Mouse (Mus musculus) left cerebral cortex, adult 18-20 months (tissue): ENCODE results near the gene Enthd1. TPM values are rescaled to one million over a fixed set of nuclear protein-coding genes. Genes with fewer than 3 reads are reported as not detected.
"Not testable (repeated sequence)": the region's sequence is repeated elsewhere in the genome, so short reads cannot be mapped to it uniquely, and the experiment has no call there.

Experiments used
- DNase-seq, 2 experiments: peaks; one replicate each; pipeline ENCODE4 v3.0.0; 2021 to 2022; ENCODE audit warnings: low spot score in 2 of 2, mixed read lengths in 1 of 2
- long read RNA-seq, 2 experiments: library from polyadenylated mRNA; stranded (forward); transcript quantifications; one replicate each; pipeline ENCODE4 v2.0.0; 2021
- total RNA-seq, 2 experiments: library from RNA; stranded (reverse); gene quantifications; 2 replicates each; pipeline ENCODE4 v1.2.3; 2021

Gene Enthd1
- not detected for total RNA-seq
- long read RNA-seq, experiment 1 = 0 reads
- long read RNA-seq, experiment 2 = 0 reads

DNA sequence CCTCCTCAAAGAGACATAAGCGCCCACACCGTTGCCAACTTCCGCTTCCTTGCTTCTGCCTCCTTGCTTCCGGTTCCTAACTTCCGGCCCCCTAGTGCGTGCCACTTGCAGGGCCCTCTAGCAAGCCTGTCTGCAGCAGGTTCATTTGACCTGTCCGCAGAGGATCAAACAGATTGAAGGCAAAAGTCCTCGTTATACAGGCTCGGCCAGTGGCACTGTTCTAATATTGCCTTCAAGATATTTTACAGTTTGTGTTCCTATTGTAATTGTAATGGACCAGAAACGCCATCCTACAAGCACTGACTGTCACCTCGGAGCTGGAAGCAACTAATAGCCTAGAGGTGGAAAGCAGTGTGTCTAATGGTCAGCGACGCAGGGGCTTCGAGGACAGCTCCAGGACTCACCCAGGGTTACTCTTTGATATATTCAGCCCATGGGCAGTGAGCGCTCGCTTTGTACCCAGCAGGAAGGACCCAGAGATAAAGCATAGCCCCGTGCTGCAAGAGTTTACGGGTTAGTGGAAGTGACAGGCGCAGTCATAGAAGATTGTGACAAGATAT lies at the start of gene Enthd1:
Gene Enthd1 (minus strand): TSS at position 51 of the 560 bp plus-strand sequence.
- DNase-seq = no peak

DNA sequence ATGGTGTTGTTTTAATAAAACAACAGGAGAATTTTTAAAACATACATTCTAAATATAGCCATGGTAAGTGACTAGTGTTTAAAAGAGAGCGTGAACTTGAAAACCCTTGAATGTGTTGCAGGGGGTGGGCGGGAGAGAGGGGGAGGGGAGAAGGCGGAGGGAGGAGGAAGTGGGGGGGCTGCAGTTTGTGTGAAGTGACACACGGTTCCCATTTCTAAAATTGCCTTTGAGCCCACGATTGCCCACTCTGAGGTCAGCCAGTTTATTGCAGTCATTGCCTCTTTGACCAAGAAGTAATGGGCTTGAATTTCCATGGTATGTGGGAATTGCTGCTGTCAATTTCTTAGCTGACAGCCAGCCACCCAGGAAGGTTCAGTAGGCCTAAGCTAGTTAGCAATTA lies 48.9 kb upstream of the Enthd1 start:
- DNase-seq = no peak

DNA sequence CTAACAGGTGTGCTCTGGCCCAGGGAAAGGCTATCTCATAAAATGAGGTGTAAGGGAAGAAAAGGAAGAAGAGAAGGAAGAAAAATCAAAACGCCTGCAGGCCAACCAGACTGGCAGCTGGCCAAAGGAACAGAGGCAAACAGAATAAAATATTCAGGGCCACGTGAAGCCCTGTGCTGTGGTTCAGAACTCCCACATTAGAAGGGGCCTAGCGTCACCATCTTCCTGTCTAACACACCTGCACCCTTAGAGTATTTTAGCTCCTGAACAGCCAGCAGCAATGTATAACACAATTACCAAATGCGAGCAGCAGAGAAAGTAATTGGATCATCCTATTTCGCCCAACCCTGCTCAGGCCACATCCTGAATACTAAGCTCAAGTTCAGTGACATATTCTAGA lies 46.5 kb upstream of the Enthd1 start:
- no peak for DNase-seq

GRCm38 (mm10) chr15:80610335-80610734 lies 45.4 kb upstream of the Enthd1 start:
- DNase-seq = no peak

DNA sequence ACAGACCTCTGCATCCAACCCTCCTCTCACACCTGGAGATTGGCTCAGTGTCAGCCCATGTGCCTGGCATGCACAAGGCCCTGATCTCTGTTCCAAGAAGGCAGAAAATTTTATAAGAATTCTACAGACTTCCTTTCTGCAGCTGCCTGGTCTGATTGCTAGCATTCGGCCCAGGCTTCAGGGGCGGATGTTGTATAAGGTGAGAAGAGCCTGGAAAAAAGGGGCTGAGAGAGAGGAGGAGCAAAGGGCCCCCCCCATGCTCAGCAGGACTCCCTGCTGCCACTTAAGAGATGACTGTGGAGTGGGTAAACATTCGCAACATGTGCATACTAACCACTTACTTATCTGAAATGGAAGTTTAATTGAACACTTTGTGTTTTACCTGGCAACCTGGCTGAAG lies 43.0 kb upstream of the Enthd1 start:
- no peak for DNase-seq

DNA sequence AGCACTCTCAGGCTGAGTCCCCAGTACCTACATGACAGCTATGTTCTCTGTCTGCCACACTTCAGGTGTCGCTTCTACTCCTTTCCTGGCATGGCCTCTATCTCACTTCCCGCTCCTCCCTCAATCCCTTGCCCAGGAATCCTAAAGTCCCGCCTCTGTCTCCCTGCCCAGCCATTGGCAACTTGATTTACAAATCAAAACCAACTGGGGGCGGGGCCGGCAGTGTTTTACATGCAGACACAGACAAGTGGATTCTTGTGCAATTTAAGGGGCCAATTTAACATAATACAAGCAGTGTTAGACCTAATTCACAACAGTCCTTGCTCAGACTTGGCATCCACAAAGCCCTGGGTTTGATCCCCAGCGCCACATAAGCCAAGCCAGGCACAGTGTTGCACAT lies 39.1 kb upstream of the Enthd1 start:
- no peak for DNase-seq

DNA sequence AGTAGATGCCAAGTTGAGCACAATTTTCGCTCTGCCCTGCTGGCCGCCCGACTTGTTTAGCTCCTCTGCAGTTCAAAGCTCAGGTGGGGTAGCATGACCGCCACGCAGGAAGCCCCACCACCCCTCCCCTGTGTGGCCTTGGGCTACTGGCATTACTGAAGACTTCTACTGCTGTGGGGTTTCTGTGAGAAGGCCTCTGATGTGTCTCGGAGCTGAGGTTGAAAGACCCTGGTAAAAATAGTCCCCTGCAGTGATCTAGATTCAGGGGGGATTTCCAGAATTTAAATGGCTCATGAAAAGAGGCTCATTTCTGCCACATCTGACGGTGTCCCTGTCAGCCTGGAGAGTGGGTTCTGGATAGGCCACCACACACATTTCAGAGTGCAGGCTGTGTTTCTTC lies 37.5 kb upstream of the Enthd1 start:
- DNase-seq = no peak

DNA sequence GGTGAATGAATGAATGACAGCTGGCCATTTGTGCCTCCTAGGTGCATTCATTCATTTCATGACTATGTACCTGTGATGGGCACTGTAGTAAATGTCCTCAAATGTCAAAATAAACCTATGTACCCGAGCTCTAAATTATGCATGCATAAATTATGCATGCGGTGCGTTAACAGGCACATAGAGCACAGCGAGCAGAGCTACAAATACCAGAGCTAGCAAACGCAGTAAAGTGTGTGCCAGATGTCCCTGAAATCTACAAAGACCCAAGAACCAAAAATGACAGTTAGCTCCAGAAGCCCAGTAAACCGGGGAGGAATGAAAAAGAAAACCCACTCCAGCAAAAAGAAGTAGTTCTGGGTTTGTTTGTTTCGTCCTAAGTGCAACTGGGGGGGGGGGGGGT lies 36.5 kb upstream of the Enthd1 start:
- no peak for DNase-seq

DNA sequence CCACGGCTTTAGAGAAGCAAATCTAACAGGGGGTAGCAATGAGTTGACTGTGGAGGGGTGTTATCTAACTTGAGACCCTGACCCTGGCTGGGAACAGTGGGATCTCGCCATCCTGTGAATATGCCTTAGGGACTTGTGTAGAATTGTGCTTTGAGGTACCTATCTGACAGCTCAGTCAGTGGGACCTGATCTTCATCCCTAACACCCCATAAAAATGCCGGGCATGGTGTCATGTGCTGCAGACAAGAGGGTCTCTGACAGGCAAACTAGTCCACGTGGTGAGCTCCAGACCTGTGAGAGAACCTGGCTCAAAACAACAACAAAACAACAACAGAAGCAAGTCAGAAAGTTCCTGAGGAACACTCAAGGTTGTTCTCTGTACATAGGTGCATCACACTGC lies 34.9 kb upstream of the Enthd1 start:
- no peak for DNase-seq

DNA sequence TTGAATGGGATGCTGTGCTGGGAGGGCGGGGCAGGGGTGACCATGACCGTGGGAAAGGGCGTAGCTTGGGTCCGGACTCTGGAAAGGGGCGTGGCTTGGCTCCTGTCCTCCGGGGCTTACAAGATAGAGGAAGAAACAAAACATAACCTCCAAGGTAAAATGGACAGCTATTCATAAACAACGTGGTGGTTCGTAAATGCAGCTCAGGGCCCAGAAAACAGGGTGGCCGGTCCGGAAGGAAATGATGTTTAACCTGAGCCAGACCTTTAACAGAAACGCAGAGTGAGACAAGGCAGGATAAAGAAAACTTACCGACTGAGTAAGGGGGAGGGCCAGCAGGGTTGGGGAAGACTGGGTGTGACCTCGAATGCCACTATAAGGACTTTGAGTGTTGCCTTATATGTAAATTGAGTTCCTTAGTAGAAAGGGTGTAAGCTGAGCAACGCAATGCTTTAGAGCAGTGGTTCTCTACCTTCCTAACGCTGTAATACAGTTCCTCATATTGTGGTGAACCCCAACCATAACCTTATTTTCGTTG lies 34.3 kb upstream of the Enthd1 start:
- no peak for DNase-seq

DNA sequence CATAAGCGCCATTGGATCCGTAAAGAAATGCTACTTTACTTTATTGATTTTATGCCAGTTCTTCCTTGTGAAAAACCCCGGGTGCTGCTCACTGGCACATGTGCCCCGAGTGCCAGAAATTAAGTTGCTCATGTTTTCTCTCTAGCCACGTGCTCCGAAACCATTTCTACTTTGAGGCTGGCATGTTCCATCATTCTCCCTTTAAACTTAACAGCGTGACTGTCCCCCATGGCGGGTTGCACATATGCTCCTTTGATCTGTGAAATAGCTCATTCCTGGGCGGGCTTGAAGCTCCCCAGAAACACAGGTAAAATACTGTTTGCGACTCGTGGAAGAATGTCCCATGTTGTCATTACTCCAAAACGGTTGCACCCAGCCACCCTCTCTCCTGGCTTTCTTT lies 33.8 kb upstream of the Enthd1 start:
- DNase-seq = no peak

DNA sequence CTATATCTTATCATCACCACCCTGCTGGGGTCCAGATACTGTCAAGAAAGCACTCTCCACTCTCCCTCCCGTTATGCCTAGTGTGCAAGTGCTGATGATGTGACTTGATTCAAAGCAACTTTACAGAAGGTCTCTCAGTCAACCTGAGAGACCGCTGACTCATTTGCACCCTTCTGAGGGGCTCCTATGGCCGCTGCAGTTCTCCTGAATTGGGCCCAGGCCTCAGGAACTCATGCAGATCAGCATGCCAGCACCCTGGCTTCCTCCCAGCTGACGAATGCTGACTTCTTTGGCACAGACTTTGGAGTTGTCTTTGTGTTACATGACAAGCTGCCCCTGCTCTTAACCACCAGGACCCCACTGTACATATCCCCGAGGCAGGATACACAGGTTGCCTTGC lies 28.9 kb upstream of the Enthd1 start:
- DNase-seq = no peak

DNA sequence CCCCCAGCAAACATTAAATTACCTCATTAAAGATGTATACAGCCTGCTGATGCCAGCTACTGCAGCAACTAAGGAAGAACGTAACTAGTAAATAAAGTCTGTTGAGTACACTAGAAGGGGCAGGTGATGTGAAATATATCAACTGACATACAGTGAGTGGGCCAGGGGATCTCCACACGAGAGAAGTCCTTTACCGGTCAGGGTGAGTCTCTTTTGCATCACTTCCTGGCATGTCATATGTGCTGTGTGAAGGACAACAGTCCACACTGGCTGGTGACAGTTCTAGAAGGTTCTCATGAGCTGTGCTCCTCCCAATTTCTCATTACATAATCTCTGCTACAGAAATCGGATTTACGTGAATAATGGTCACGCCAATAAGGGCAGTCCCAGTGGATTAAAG lies 27.8 kb upstream of the Enthd1 start:
- DNase-seq = no peak

- DNase-seq = no peak
These were observed 25.7 kb upstream of the Enthd1 start for GRCm38 (mm10) chr15:80590641-80591040.

DNA sequence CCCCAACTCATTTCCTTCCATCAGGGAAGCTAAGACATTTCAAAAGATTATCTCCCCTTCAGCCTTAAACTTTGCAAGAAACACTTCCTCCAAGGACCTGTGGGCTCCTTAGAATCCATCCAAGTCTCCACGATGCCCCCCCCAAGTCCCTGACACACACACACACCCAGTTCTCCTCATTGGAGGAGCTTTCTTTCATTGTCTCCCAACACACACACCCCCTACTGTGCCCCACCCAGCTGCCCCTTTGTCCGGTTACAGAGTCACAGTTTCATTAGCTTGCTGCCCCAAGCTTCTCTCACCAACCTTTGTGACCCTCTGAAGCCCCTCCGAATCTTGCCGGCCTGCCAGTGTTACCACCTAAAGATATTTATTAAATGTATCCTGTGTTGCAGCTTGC lies 21.3 kb upstream of the Enthd1 start:
- no peak for DNase-seq

- DNase-seq = no peak
These were observed 17.9 kb upstream of the Enthd1 start for GRCm38 (mm10) chr15:80582581-80583495.

DNA sequence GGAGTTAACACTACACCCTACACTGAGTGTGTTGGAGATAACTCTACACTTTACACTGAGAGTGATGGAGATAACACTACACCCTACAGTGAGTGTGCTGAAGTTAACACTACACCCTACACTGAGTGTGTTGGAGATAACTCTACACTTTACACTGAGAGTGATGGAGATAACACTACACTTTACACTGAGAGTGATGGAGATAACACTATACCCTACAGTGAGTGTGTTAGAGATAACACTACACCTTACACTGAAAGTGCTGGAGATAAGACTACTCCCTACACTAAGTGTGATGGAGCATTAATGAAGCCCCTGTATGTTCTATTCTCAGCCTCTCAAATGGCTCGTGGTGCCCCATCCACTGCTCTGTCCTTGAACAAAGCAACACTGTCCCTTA lies 15.6 kb upstream of the Enthd1 start:
- not testable (repeated sequence) for DNase-seq

DNA sequence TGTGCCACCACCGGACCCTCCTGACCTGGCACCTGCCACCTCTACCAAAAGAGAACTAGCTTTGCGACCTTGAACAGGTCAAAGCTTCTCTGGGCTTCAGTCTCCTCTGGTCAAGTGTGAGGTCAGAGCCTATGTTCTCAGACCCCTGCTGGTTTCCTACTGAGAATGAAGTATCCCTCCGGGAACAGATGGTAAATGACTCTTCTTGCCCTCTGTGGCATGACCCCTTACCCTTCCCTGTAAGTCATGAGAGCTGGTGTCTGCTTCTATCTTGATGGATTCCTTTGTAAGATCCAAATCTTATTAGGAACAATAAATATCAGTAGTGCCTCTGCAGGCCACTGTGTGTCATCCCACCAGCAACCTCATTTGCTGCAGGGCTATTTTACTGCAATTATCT lies 14.2 kb upstream of the Enthd1 start:
- no peak for DNase-seq

GRCm38 (mm10) chr15:80577166-80577960 lies 12.4 kb upstream of the Enthd1 start:
- no peak for DNase-seq

GRCm38 (mm10) chr15:80576415-80576994 lies 11.5 kb upstream of the Enthd1 start:
- DNase-seq = no peak

DNA sequence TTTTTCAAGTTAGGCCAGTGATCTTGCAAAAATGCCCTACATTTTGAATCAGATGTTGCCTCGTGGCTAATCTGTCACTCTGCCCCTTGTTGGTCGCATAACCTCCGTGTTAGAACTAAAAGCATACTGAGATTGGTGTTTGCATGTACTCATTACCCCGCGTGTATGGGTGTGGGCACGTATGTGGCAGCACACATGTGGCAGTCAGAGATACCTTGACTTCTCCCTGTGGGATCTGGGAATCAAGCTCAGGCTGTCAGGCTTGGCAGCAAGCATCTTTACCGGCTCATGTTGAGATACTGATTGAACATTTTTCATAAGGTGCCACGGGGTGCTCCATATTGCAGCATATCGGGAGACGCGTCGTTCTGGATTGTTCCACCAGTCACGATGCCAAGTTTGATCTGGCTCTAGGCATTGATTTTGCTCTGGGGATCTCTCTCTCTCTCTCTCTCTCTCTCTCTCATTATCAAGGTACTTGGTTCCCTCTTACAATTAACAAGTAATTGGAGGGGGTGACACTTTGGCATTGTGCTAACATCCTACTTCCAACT lies 10.9 kb upstream of the Enthd1 start:
- no peak for DNase-seq
